Mouse (Mus musculus) G1E (cell line): ENCODE data around the gene Gm5767. TPM values are rescaled to one million over a fixed set of nuclear protein-coding genes. Genes with fewer than 3 reads are reported as not detected.
A peak's percentile ranks its signal among the peaks of the same experiment; 100 is the strongest.

Experiments
- ATAC-seq: 2 replicates; pipeline ENCODE4 v1.8.0; 2016; ENCODE audit warnings: mild to moderate bottlenecking; ENCODE audit not compliant: insufficient number of reproducible peaks, poor library complexity, low FRiP score, severe bottlenecking; ENCODE audit errors: extremely low read depth
- DNase-seq: peaks from one replicate; pipeline ENCODE4 v3.0.0; 2012; ENCODE audit warnings: low spot score
- H3K27me3 ChIP-seq: 2 replicates; pipeline ENCODE4 v1.6.1; 2012; ENCODE audit warnings: mild to moderate bottlenecking, low read length, inconsistent platforms; ENCODE audit not compliant: insufficient read depth
- H3K36me3 ChIP-seq: replicated peaks from 2 replicates; pipeline ENCODE3; 2012; ENCODE audit warnings: mild to moderate bottlenecking, inconsistent platforms
- H3K4me1 ChIP-seq: 2 replicates; pipeline ENCODE4 v1.6.1; 2012; ENCODE audit warnings: low read depth, low read length, inconsistent platforms, mixed read lengths; ENCODE audit not compliant: insufficient read depth
- H3K4me3 ChIP-seq: 2 replicates; pipeline ENCODE4 v1.5.1; 2012; ENCODE audit warnings: low read depth, mild to moderate bottlenecking, inconsistent platforms, low read length, moderate library complexity, mixed read lengths
- H3K9me3 ChIP-seq: replicated peaks from 2 replicates; pipeline ENCODE4 v1.6.1; 2012; ENCODE audit warnings: inconsistent platforms
- CTCF ChIP-seq: IDR thresholded peaks from 2 replicates; pipeline ENCODE4 v1.5.1; 2012; ENCODE audit warnings: low read depth, low read length, inconsistent platforms, mixed read lengths
- GATA1 ChIP-seq: IDR thresholded peaks from 2 replicates; pipeline ENCODE4 v1.6.1; 2012; ENCODE audit warnings: borderline replicate concordance, low read length, inconsistent platforms, mixed read lengths
- GATA2 ChIP-seq: IDR thresholded peaks from 2 replicates; pipeline ENCODE4 v1.6.1; 2012; ENCODE audit warnings: low read depth, low read length, inconsistent platforms, borderline replicate concordance
- POLR2AphosphoS5 ChIP-seq: IDR thresholded peaks from 2 replicates; pipeline ENCODE4 v1.6.1; 2012; ENCODE audit warnings: low read depth, low read length, inconsistent platforms; ENCODE audit not compliant: insufficient replicate concordance
- TAL1 ChIP-seq: conservative IDR thresholded peaks from 2 replicates; pipeline ENCODE4 v1.6.1; 2012; ENCODE audit warnings: low read depth, low read length, inconsistent platforms, mixed read lengths
- polyA plus RNA-seq: library from polyadenylated mRNA; stranded (reverse); fragments of >175 nt; gene quantifications from 2 replicates; pipeline ENCODE4 v1.2.3, GENCODE M21; 2012
- total RNA-seq, 2 experiments: library from RNA; stranded (forward) in 1 of 2; stranded (reverse) in 1 of 2; fragments of 200-1000 nt in 1 of 2; fragments of >200 nt in 1 of 2; fragmentation: Nextera tagmentation in 1 of 2; gene quantifications; 2 replicates each; pipeline ENCODE4 v1.2.3; 2014 to 2017

The Gm5767 gene
- total and polyA plus RNA-seq, 3 experiments, result not detected

GRCm38 (mm10) chr16:8663022-8663421 is 17.5 kb upstream of the Gm5767 start:
- Histone ChIP-seq H3K4me1 (peaks cover 47% of the 10 kb centered on the region), H3K36me3 (peaks cover 91% of the 10 kb centered on the region), H3K9me3 (no peaks in the 10 kb centered on the region), H3K4me3 (no peak overlapping the region), H3K27me3 (no peaks in the 10 kb centered on the region)
- DNase-seq (no peak), ATAC-seq (no peak)
- TF ChIP-seq GATA2 (no peak), CTCF (no peak), POLR2AphosphoS5 (no peak), TAL1 (no peak), GATA1 (no peak)

GRCm38 (mm10) chr16:8663606-8664539 is 16.7 kb upstream of the Gm5767 start:
- H3K27me3 ChIP-seq, result no peaks in the 10 kb centered on the region
- DNase-seq, result no peak
- H3K4me1 ChIP-seq, result peaks cover 51% of the 10 kb centered on the region
- no peaks in the 10 kb centered on the region for H3K9me3 ChIP-seq
- TF ChIP-seq POLR2AphosphoS5, result no peak
- no peak for TF ChIP-seq TAL1
- no peak for TF ChIP-seq CTCF
- TF ChIP-seq GATA2, result no peak
- TF ChIP-seq GATA1, result no peak
- ATAC-seq, result no peak
- no peak overlapping the region for H3K4me3 ChIP-seq
- H3K36me3 ChIP-seq, result peaks cover 90% of the 10 kb centered on the region

GRCm38 (mm10) chr16:8665367-8665766 is 15.2 kb upstream of the Gm5767 start:
- ATAC-seq, result no peak
- TF ChIP-seq POLR2AphosphoS5 (no peak), GATA1 (no peak), TAL1 (no peak)
- Histone ChIP-seq H3K9me3 (no peaks in the 10 kb centered on the region), H3K4me3 (no peak overlapping the region), H3K27me3 (no peaks in the 10 kb centered on the region), H3K36me3 (peaks cover 88% of the 10 kb centered on the region), H3K4me1 (peaks cover 56% of the 10 kb centered on the region)
- DNase-seq, result no peak

GRCm38 (mm10) chr16:8666452-8666851 is 14.1 kb upstream of the Gm5767 start:
- DNase-seq (peak; percentile 53), ATAC-seq (peak; percentile 46)
- H3K9me3 ChIP-seq, result no peaks in the 10 kb centered on the region
- H3K4me3 ChIP-seq, result no peak overlapping the region
- no peaks in the 10 kb centered on the region for H3K27me3 ChIP-seq
- H3K36me3 ChIP-seq, result peaks cover 82% of the 10 kb centered on the region
- no peak for TF ChIP-seq CTCF
- peaks cover 57% of the 10 kb centered on the region for H3K4me1 ChIP-seq

- H3K36me3 ChIP-seq, result peaks cover 74% of the 10 kb centered on the region
- no peaks in the 10 kb centered on the region for H3K9me3 ChIP-seq
- H3K4me3 ChIP-seq, result no peak overlapping the region
- ATAC-seq (no peak), DNase-seq (no peak)
- H3K4me1 ChIP-seq, result peaks cover 63% of the 10 kb centered on the region
- no peak for TF ChIP-seq GATA2
- no peak for TF ChIP-seq GATA1
- no peak for TF ChIP-seq POLR2AphosphoS5
- no peak for TF ChIP-seq TAL1
- no peak for TF ChIP-seq CTCF
- no peaks in the 10 kb centered on the region for H3K27me3 ChIP-seq
Measured at GRCm38 (mm10) chr16:8667261-8667660, 13.3 kb upstream of the Gm5767 start.

GRCm38 (mm10) chr16:8667814-8668213 is 12.8 kb upstream of the Gm5767 start:
- H3K9me3 ChIP-seq, result no peaks in the 10 kb centered on the region
- TF ChIP-seq GATA2, result no peak
- TF ChIP-seq POLR2AphosphoS5, result no peak
- TF ChIP-seq TAL1, result no peak
- no peak for TF ChIP-seq CTCF
- no peak for TF ChIP-seq GATA1
- peaks cover 67% of the 10 kb centered on the region for H3K4me1 ChIP-seq
- no peaks in the 10 kb centered on the region for H3K27me3 ChIP-seq
- no peak for DNase-seq
- no peak for ATAC-seq
- peaks cover 68% of the 10 kb centered on the region for H3K36me3 ChIP-seq
- H3K4me3 ChIP-seq, result no peak overlapping the region; the same call in 1 of the 2 replicates
